Mouse (Mus musculus): Measurements from ENCODE around the gene H2al1a. TPM values are rescaled to one million over a fixed set of nuclear protein-coding genes. Genes with fewer than 3 reads are reported as not detected.

H2al1a gene
- polyA plus RNA-seq, 1 experiment from 2014 or later: not detected

DNA sequence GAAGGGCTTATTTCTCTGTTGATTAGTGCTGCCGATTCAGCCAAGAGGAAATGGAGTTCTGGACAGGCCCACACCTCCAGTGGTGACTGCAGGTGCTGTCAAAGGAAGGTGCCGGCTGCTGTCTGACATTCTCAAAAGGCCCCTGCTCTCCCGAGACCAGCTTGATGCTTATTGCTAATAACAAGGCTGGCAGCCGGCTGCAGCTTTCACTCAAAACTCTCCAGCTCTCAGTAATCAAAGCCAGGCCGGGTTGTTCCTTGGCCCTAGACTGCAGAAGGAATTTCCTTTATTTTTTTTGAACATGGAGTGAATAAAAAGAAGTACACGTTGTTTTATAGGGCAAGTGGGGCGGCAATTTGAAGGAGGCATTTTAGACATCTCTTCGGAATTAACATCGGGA is 46.7 kb downstream of the H2al1a start:
- Histone ChIP-seq H3K27ac (ENCODE audit: low read depth, low read length) (no peak overlapping the region), H3K4me2 (replicated peaks; ENCODE audit: low read depth) (no peak overlapping the region), H3K27me3 (replicated peaks; ENCODE audit: control insufficient read depth, insufficient read depth, low read length) (no peaks in the 10 kb centered on the region), H3K9me3 (ENCODE audit: control insufficient read depth) (no peaks in the 10 kb centered on the region), H3K4me3 (ENCODE audit: low read depth, low read length) (no peak overlapping the region), H3K4me1 (replicated peaks; ENCODE audit: control insufficient read depth, insufficient read depth, low read length) (no peaks in the 10 kb centered on the region), H3K9ac (ENCODE audit: low read depth, low read length) (no peak overlapping the region), H3K36me3 (ENCODE audit: control insufficient read depth, insufficient read depth) (no peaks in the 10 kb centered on the region)
- no peak for ATAC-seq
- TF ChIP-seq CTCF (IDR thresholded peaks at IDR 0.05; ENCODE audit: low read depth): no peak
- WGBS: 78% methylated on average over 9 of the region's 9 CpGs

DNA sequence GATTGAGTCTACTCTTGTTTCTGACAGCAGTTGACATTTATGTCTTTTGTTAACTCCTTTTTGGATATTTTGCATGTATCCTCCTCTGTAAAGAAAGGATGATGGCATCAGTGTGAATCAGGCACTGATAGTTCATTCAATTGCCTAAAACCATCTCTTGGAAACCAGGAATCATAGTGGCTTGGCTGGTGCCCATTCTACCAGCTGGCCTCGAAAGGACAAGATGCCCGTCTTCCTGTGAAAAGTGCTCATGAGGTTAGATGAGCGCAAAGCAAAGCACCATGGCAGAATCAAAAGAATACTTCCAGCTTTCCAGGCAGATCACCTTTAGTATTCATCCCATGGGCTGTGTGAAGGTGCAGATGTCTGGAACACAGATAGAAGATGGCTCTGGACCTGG is 47.7 kb downstream of the H2al1a start:
- H3K4me2 ChIP-seq (replicated peaks; ENCODE audit: low read depth): no peak overlapping the region
- no peak overlapping the region for H3K27ac ChIP-seq (ENCODE audit: low read depth, low read length)
- H3K27me3 ChIP-seq (replicated peaks; ENCODE audit: control insufficient read depth, insufficient read depth, low read length): no peaks in the 10 kb centered on the region
- H3K36me3 ChIP-seq (ENCODE audit: control insufficient read depth, insufficient read depth): no peaks in the 10 kb centered on the region
- TF ChIP-seq CTCF (IDR thresholded peaks at IDR 0.05; ENCODE audit: low read depth): no peak
- H3K4me3 ChIP-seq (ENCODE audit: low read depth, low read length): no peak overlapping the region
- H3K9ac ChIP-seq (ENCODE audit: low read depth, low read length): no peak overlapping the region
- no peaks in the 10 kb centered on the region for H3K9me3 ChIP-seq (ENCODE audit: control insufficient read depth)
- no peak for ATAC-seq
- 91% methylated on average over 3 of the region's 3 CpGs for WGBS
- H3K4me1 ChIP-seq (replicated peaks; ENCODE audit: control insufficient read depth, insufficient read depth, low read length): no peaks in the 10 kb centered on the region

Other genes starting within 250 kb of the H2al1a start
- not detected in 2 replicates for gene H2al1b, start 3.2 kb downstream of the H2al1a start, polyA plus RNA-seq (2015; fragmentation: Nextera tagmentation; extraction: Ambion mirVana)
- not detected in 2 replicates for gene H2al1c, start 6.4 kb downstream of the H2al1a start, polyA plus RNA-seq (2015; fragmentation: Nextera tagmentation; extraction: Ambion mirVana)
- gene H2al1d, start 9.6 kb downstream of the H2al1a start, polyA plus RNA-seq (2015; fragmentation: Nextera tagmentation; extraction: Ambion mirVana): not detected in 2 replicates
- gene H2al1e, start 12.7 kb downstream of the H2al1a start, polyA plus RNA-seq (2015; fragmentation: Nextera tagmentation; extraction: Ambion mirVana): not detected in 2 replicates
- gene H2al1f, start 15.9 kb downstream of the H2al1a start, polyA plus RNA-seq (2015; fragmentation: Nextera tagmentation; extraction: Ambion mirVana): not detected in 2 replicates
- not detected in 2 replicates for gene H2al1g, start 19.0 kb downstream of the H2al1a start, polyA plus RNA-seq (2015; fragmentation: Nextera tagmentation; extraction: Ambion mirVana)
- gene H2al1h, start 22.2 kb downstream of the H2al1a start, polyA plus RNA-seq (2015; fragmentation: Nextera tagmentation; extraction: Ambion mirVana): not detected in 2 replicates
- not detected in 2 replicates for gene H2al1i, start 25.4 kb downstream of the H2al1a start, polyA plus RNA-seq (2015; fragmentation: Nextera tagmentation; extraction: Ambion mirVana)
- gene H2al1j, start 28.6 kb downstream of the H2al1a start, polyA plus RNA-seq (2015; fragmentation: Nextera tagmentation; extraction: Ambion mirVana): not detected in 2 replicates

Data from intestine, postnatal 0 days (tissue).